In genomic region chr19:22916643-22917344, GRCm38 (mm10) we compare ENCODE assay signal across 8 mouse cellular contexts.
DNase-seq lines count a peak whose midpoint lies in the region; ATAC-seq and TF ChIP-seq lines count a peak whose summit lies in the region.

No protein-coding gene starts in this region.

- intact Hi-C loops in heart, postnatal 10 days (cut with DNase I): loop anchor here (2.0 to 5.0 kb wide), 4 partner anchors 86 to 606 kb away; no protein-coding TSS in a partner anchor

- peak; percentile 99 for DNase-seq in heart, postnatal 10 days
- DNase-seq in large intestine, adult 2 months (ENCODE audit: low read depth, low spot score): peak; percentile 43
- peak in 1 of 3 experiments; percentile 4 for DNase-seq in liver, embryonic 14.5 days (ENCODE audit: low read depth in 3 of 3, low spot score in 3 of 3)
- peak; percentile 72 to 93 for DNase-seq in urinary bladder, adult 18-20 months (ENCODE audit: low spot score in 2 of 2)

- H3K4me2 ChIP-seq in forebrain, embryonic 15.5 days (replicated peaks): peak overlapping the region; percentile 64
- no peak overlapping the region for H3K4me2 ChIP-seq in liver, embryonic 14.5 days (ENCODE audit: low read depth)
- H3K4me2 ChIP-seq in neural tube, embryonic 14.5 days (ENCODE audit: low read depth, low read length): no peak overlapping the region

- H3K9ac ChIP-seq in forebrain, embryonic 15.5 days (replicated peaks): no peak overlapping the region
- H3K9ac ChIP-seq in liver, embryonic 14.5 days (replicated peaks): no peak overlapping the region
- no peak overlapping the region; the same call in 1 of the 2 replicates for H3K9ac ChIP-seq in neural tube, embryonic 14.5 days (replicated peaks; ENCODE audit: low read depth, low read length)

- WGBS in forebrain, embryonic 15.5 days: 42% methylated on average over 18 of the region's 18 CpGs
- WGBS in large intestine, adult 2 months: 16% methylated on average over 18 of the region's 18 CpGs
- 40% methylated on average over 18 of the region's 18 CpGs for WGBS in liver, embryonic 14.5 days (ENCODE audit: insufficient replicate concordance)
- WGBS in neural tube, embryonic 14.5 days: 47% methylated on average over 18 of the region's 18 CpGs

- no peak for TF ChIP-seq EP300 in liver, embryonic 14.5 days (IDR thresholded peaks at IDR 0.05; ENCODE audit: low read depth)

- H3ac ChIP-seq in C2C12 (ENCODE audit: control insufficient read depth, insufficient read length, low read depth): peak overlapping the region; percentile 25

- peak overlapping the region; percentile 49 for H3K27ac ChIP-seq in forebrain, embryonic 15.5 days (replicated peaks)
- no peak overlapping the region for H3K27ac ChIP-seq in liver, embryonic 14.5 days
- peak overlapping the region; percentile 64 for H3K27ac ChIP-seq in neural tube, embryonic 14.5 days (ENCODE audit: low read depth, low read length)

- no peaks in the 10 kb centered on the region for H3K27me3 ChIP-seq in C2C12 (ENCODE audit: control insufficient read depth, insufficient read depth, insufficient read length)
- H3K27me3 ChIP-seq in forebrain, embryonic 15.5 days: no peaks in the 10 kb centered on the region
- no peaks in the 10 kb centered on the region for H3K27me3 ChIP-seq in liver, embryonic 14.5 days (ENCODE audit: control insufficient read depth, insufficient read depth, low read length)
- H3K27me3 ChIP-seq in neural tube, embryonic 14.5 days (ENCODE audit: control insufficient read depth, insufficient read depth, low read length): no peaks in the 10 kb centered on the region

- no peaks in the 10 kb centered on the region for H3K9me3 ChIP-seq in forebrain, embryonic 15.5 days
- no peaks in the 10 kb centered on the region for H3K9me3 ChIP-seq in liver, embryonic 14.5 days (ENCODE audit: control insufficient read depth, low read length)
- H3K9me3 ChIP-seq in neural tube, embryonic 14.5 days (ENCODE audit: control insufficient read depth, low read length): no peaks in the 10 kb centered on the region

- ATAC-seq in cerebellum, adult (ENCODE audit: insufficient number of reproducible peaks, low FRiP score, low TSS enrichment): peak; percentile 89
- ATAC-seq in forebrain, embryonic 15.5 days (replicated peaks): peak; percentile 93
- ATAC-seq in liver, embryonic 14.5 days (ENCODE audit: insufficient read depth): peak; percentile 63
- ATAC-seq in neural tube, embryonic 14.5 days (ENCODE audit: low read depth): peak; percentile 94

- no peaks in the 10 kb centered on the region for H3K79me3 ChIP-seq in C2C12 (ENCODE audit: low read depth)

- no peaks in the 10 kb centered on the region for H3K36me3 ChIP-seq in C2C12 (ENCODE audit: control insufficient read depth, insufficient read depth)
- H3K36me3 ChIP-seq in forebrain, embryonic 15.5 days: no peaks in the 10 kb centered on the region
- no peaks in the 10 kb centered on the region for H3K36me3 ChIP-seq in liver, embryonic 14.5 days (replicated peaks; ENCODE audit: control insufficient read depth, insufficient read depth, low read depth)
- no peaks in the 10 kb centered on the region for H3K36me3 ChIP-seq in neural tube, embryonic 14.5 days (ENCODE audit: control insufficient read depth, insufficient read depth, low read length)

- no peak for TF ChIP-seq CTCF in C2C12 (IDR thresholded peaks at IDR 0.05; ENCODE audit: control insufficient read depth, insufficient read depth, insufficient read length)
- no peak for TF ChIP-seq CTCF in liver, embryonic 14.5 days (IDR thresholded peaks at IDR 0.05; ENCODE audit: low read depth)

- no peaks in the 10 kb centered on the region for H3K79me2 ChIP-seq in C2C12 (ENCODE audit: control insufficient read depth, insufficient read depth)

- H3K4me3 ChIP-seq in C2C12 (ENCODE audit: insufficient read depth, poor library complexity, severe bottlenecking): no peak overlapping the region
- no peak overlapping the region for H3K4me3 ChIP-seq in forebrain, embryonic 15.5 days
- no peak overlapping the region for H3K4me3 ChIP-seq in liver, embryonic 14.5 days (ENCODE audit: insufficient read depth in 1 of 2, low read depth in 2 of 2, low read length in 2 of 2)
- no peak overlapping the region for H3K4me3 ChIP-seq in neural tube, embryonic 14.5 days (ENCODE audit: low read depth, low read length)

- peaks cover 13% of the 10 kb centered on the region for H3K4me1 ChIP-seq in forebrain, embryonic 15.5 days
- peaks cover 0 to 1% of the 10 kb centered on the region in 2 experiments; a peak in 1 of 4 replicates for H3K4me1 ChIP-seq in liver, embryonic 14.5 days (replicated peaks; ENCODE audit: control insufficient read depth in 2 of 2, insufficient read depth in 2 of 2, low read length in 1 of 2)
- H3K4me1 ChIP-seq in neural tube, embryonic 14.5 days (ENCODE audit: control insufficient read depth, insufficient read depth, low read length): peaks cover 7% of the 10 kb centered on the region; the same call in 1 of the 2 replicates

TF ChIP-seq in C2C12, 6 proteins besides CTCF, POLR2A, EP300 and RAD21:
- no peak for TF ChIP-seq CEBPB (IDR thresholded peaks at IDR 0.05; ENCODE audit: low read depth)
- peak; percentile 97 for TF ChIP-seq MAX (IDR thresholded peaks at IDR 0.05)
